ENCODE assay signal across 8 mouse cellular contexts in genomic region chr4:106939223-106939918, GRCm38 (mm10). TPM values are rescaled to one million over a fixed set of nuclear protein-coding genes. Genes with fewer than 3 reads are reported as not detected.
DNase-seq lines count a peak whose midpoint lies in the region; ATAC-seq and TF ChIP-seq lines count a peak whose summit lies in the region.

No protein-coding gene starts in this region.

- no peaks in the 10 kb centered on the region for H3K9me3 ChIP-seq in ES-E14 (ENCODE audit: control insufficient read depth, insufficient read depth, low read depth, low read length)
- H3K9me3 ChIP-seq in midbrain, embryonic 15.5 days, result no peaks in the 10 kb centered on the region

- intact Hi-C loops in heart, postnatal 10 days (cut with DNase I), result no loop called here

- H3K27me3 ChIP-seq in midbrain, embryonic 15.5 days (replicated peaks), result no peaks in the 10 kb centered on the region
- no peaks in the 10 kb centered on the region for H3K27me3 ChIP-seq in thymus, adult 2 months (ENCODE audit: control insufficient read depth, insufficient read depth, low read length)

- in situ Hi-C loops in ES-E14 (cut with MboI; ENCODE audit: low sequenced_read_pairs in 2 of 2, unreplicated experiment in 2 of 2), result no loop called here

- TF ChIP-seq CTCF in thymus, adult 2 months (IDR thresholded peaks at IDR 0.05; ENCODE audit: borderline replicate concordance, control insufficient read depth, extremely low read depth, insufficient read depth, low read length, poor library complexity), result no peak

- H3K36me3 ChIP-seq in ES-E14 (ENCODE audit: control insufficient read depth, insufficient read depth, low read length, poor library complexity, severe bottlenecking), result peaks cover 6% of the 10 kb centered on the region; the same call in 1 of the 2 replicates
- H3K36me3 ChIP-seq in midbrain, embryonic 15.5 days (replicated peaks), result no peaks in the 10 kb centered on the region
- H3K36me3 ChIP-seq in thymus, adult 2 months (ENCODE audit: control insufficient read depth, insufficient read depth, low read length), result no peaks in the 10 kb centered on the region

- H3K4me2 ChIP-seq in midbrain, embryonic 15.5 days, result peak overlapping the region; percentile 3; the same call in 1 of the 2 replicates

- H3K4me1 ChIP-seq in ES-E14 (ENCODE audit: control insufficient read depth in 2 of 2, insufficient read depth in 2 of 2, low read length in 2 of 2, poor library complexity in 1 of 2), result peaks cover 16 to 73% of the 10 kb centered on the region in 2 experiments
- peaks cover 98% of the 10 kb centered on the region for H3K4me1 ChIP-seq in midbrain, embryonic 15.5 days
- peaks cover 78% of the 10 kb centered on the region for H3K4me1 ChIP-seq in thymus, adult 2 months (replicated peaks; ENCODE audit: control insufficient read depth, insufficient read depth, low read length)

- no peak overlapping the region for H3K9ac ChIP-seq in ES-E14 (ENCODE audit: insufficient read depth, low read depth, low read length, poor library complexity, severe bottlenecking)
- no peak overlapping the region for H3K9ac ChIP-seq in midbrain, embryonic 15.5 days

- DNase-seq in A20 (ENCODE audit: low read depth, low spot score) (peak; percentile 75), ES-E14 (ENCODE audit: low read depth, low spot score) (peak; percentile 51)
- peak; percentile 79 to 88 for DNase-seq in cerebellum, postnatal 25 days
- peak; percentile 43 to 67 for DNase-seq in heart, postnatal 10 days
- peak; percentile 31 for DNase-seq in layer of hippocampus, adult 9-11 months
- DNase-seq in thymus, adult 2 months, result no peak
- no peak for DNase-seq in B cell, adult 2 months

- no peak for TF ChIP-seq POLR2A in thymus, adult 2 months (IDR thresholded peaks at IDR 0.05; ENCODE audit: control insufficient read depth, extremely low read depth, insufficient read depth, low read length, poor library complexity)

- H3K4me3 ChIP-seq in ES-E14 (ENCODE audit: insufficient read depth in 1 of 2, low read depth in 1 of 2, low read length in 2 of 2, poor library complexity in 1 of 2, severe bottlenecking in 1 of 2), result peak overlapping the region in 1 of 2 experiments; percentile 19; a peak in 1 of 4 replicates
- H3K4me3 ChIP-seq in midbrain, embryonic 15.5 days, result no peak overlapping the region
- no peak overlapping the region for H3K4me3 ChIP-seq in thymus, adult 2 months (ENCODE audit: control insufficient read depth, insufficient read depth, low read length)

- ATAC-seq in midbrain, embryonic 15.5 days (replicated peaks), result peak; percentile 49

- no peak overlapping the region; the same call in 1 of the 2 replicates for H3K27ac ChIP-seq in ES-E14 (ENCODE audit: insufficient read depth, low read depth, low read length, poor library complexity, severe bottlenecking)
- peak overlapping the region; percentile 77 for H3K27ac ChIP-seq in midbrain, embryonic 15.5 days
- no peak overlapping the region for H3K27ac ChIP-seq in thymus, adult 2 months (ENCODE audit: control insufficient read depth, insufficient read depth, low read length)

- WGBS in midbrain, embryonic 15.5 days, result 8% methylated on average over 6 of the region's 6 CpGs
- WGBS in thymus, adult 2 months, result 51% methylated on average over 6 of the region's 6 CpGs

TF ChIP-seq in ES-E14, 5 proteins besides CTCF, POLR2A, EP300 and RAD21:
- no peak for TF ChIP-seq HCFC1 (IDR thresholded peaks at IDR 0.05; ENCODE audit: borderline replicate concordance, insufficient read depth, low read length)
- no peak for TF ChIP-seq MAFK (IDR thresholded peaks at IDR 0.05; ENCODE audit: insufficient read depth, low read depth, low read length)
- TF ChIP-seq ZNF384 (IDR thresholded peaks at IDR 0.05; ENCODE audit: low read depth, low read length), result no peak
- TF ChIP-seq ZC3H11A (IDR thresholded peaks at IDR 0.05; ENCODE audit: borderline replicate concordance, low read depth, low read length), result no peak
- no peak for TF ChIP-seq CHD2 (IDR thresholded peaks at IDR 0.05; ENCODE audit: low read depth, low read length)

RNA-seq across cellular contexts. Expression of gene Ssbp3, which starts 28.9 kb away (rescaled TPM):
- 42.3 and 42.6 TPM in 2 replicates for total RNA-seq in ES-E14 (2012; rRNA removed)
- 10 to 100 TPM; 41.6 to 49.9 TPM for total RNA-seq in heart, postnatal 10 days (2021)
- polyA plus RNA-seq in midbrain, embryonic 15.5 days (2015; fragmentation: Nextera tagmentation; extraction: Ambion mirVana), result 175 and 194 TPM in 2 replicates
- polyA plus RNA-seq in thymus, adult 2 months (2012; rRNA removed), result 130 and 147 TPM in 2 replicates

Comparison
In these comparisons a context has a peak if more than half of its experiments do, and no peak if none do; other contexts are left out.
1. DNase-seq: peak in A20 (single experiment), ES-E14 (single experiment), cerebellum, postnatal 25 days (2 of 2), heart, postnatal 10 days (2 of 2) and layer of hippocampus, adult 9-11 months (single experiment); none in thymus, adult 2 months (single experiment) and B cell, adult 2 months (0 of 2).